Mouse (Mus musculus) frontal cortex, adult (tissue): Measurements from ENCODE around the gene Fcgbp.
"Not testable (repeated sequence)": the region's sequence is repeated elsewhere in the genome, so short reads cannot be mapped to it uniquely, and the experiment has no call there.

Experiments used
- ATAC-seq: cut with Nextera tagmentation; 2 replicates; pipeline ENCODE4 v1.9.2; 2017; ENCODE audit warnings: mild to moderate bottlenecking, moderate library complexity, mixed read lengths; ENCODE audit not compliant: low TSS enrichment

The Fcgbp gene

GRCm38 (mm10) chr7:28070531-28071298, at the start of gene Fcgbp:
Gene Fcgbp, plus strand, starts transcription at chr7:28071236.
- ATAC-seq: no peak

GRCm38 (mm10) chr7:28044524-28044923, 26.5 kb upstream of the Fcgbp start:
- no peak for ATAC-seq

- ATAC-seq: peak; percentile 100
Measured at GRCm38 (mm10) chr7:28049476-28050409, 21.3 kb upstream of the Fcgbp start, which contains the start of gene Psmc4. Gene Psmc4, minus strand, starts transcription at chr7:28050101.

GRCm38 (mm10) chr7:28050584-28050983, 20.5 kb upstream of the Fcgbp start:
- no peak for ATAC-seq

GRCm38 (mm10) chr7:28053046-28053930, 17.7 kb upstream of the Fcgbp start:
- no peak for ATAC-seq

GRCm38 (mm10) chr7:28059972-28060371, 11.1 kb upstream of the Fcgbp start:
- no peak for ATAC-seq

- ATAC-seq: no peak
Measured at GRCm38 (mm10) chr7:28068661-28069060, 2.4 kb upstream of the Fcgbp start.

- no peak for ATAC-seq
Measured at GRCm38 (mm10) chr7:28069546-28070172, 1.4 kb upstream of the Fcgbp start.

GRCm38 (mm10) chr7:28084215-28084614, 13.2 kb downstream of the Fcgbp start:
- ATAC-seq: peak; percentile 82

- ATAC-seq: no peak
Measured at GRCm38 (mm10) chr7:28086236-28086635, 15.2 kb downstream of the Fcgbp start.

- ATAC-seq: no peak
Measured at GRCm38 (mm10) chr7:28093541-28093940, 22.5 kb downstream of the Fcgbp start.

- ATAC-seq: no peak
Measured at GRCm38 (mm10) chr7:28099101-28099500, 28.1 kb downstream of the Fcgbp start.

GRCm38 (mm10) chr7:28100596-28101590, 29.9 kb downstream of the Fcgbp start:
- ATAC-seq: no peak

GRCm38 (mm10) chr7:28102936-28103335, 31.9 kb downstream of the Fcgbp start:
- ATAC-seq: not testable (repeated sequence)

- no peak for ATAC-seq
Measured at GRCm38 (mm10) chr7:28104670-28105069, 33.6 kb downstream of the Fcgbp start.

- no peak for ATAC-seq
Measured at GRCm38 (mm10) chr7:28106241-28106640, 35.2 kb downstream of the Fcgbp start.

- ATAC-seq: no peak
Measured at GRCm38 (mm10) chr7:28114648-28115047, 43.6 kb downstream of the Fcgbp start.

- no peak for ATAC-seq
Measured at GRCm38 (mm10) chr7:28129166-28129565, 58.1 kb downstream of the Fcgbp start, which contains the start of gene 9530053A07Rik. Gene 9530053A07Rik, plus strand, starts transcription at chr7:28129466.

- peak; percentile 76; the same call in 1 of the 2 replicates for ATAC-seq
Measured at GRCm38 (mm10) chr7:28137613-28138012, 66.6 kb downstream of the Fcgbp start.

GRCm38 (mm10) chr7:28148263-28148662, 77.2 kb downstream of the Fcgbp start:
- no peak; the same call in 1 of the 2 replicates for ATAC-seq
